Mouse (Mus musculus): ENCODE data around the gene Clip2. TPM values are rescaled to one million over a fixed set of nuclear protein-coding genes. Genes with fewer than 3 reads are reported as not detected.

Gene Clip2
- total and polyA plus RNA-seq, 3 experiments: 3.5 to 7.4 TPM; not detected in 1

GRCm38 (mm10) chr5:134491712-134492417, 60.4 kb downstream of the Clip2 start (continued):
- TF ChIP-seq SMC3 (IDR thresholded peaks at IDR 0.05; ENCODE audit: low read depth, low read length): peak; percentile 75
- TF ChIP-seq ZMIZ1 (IDR thresholded peaks at IDR 0.05; ENCODE audit: low read depth, low read length): no peak
- no peak for TF ChIP-seq USF2 (IDR thresholded peaks at IDR 0.05; ENCODE audit: borderline replicate concordance in 1 of 2, insufficient read depth in 1 of 2, low read depth in 1 of 2, low read length in 2 of 2)
- TF ChIP-seq POLR2A (IDR thresholded peaks at IDR 0.05; ENCODE audit: control insufficient read depth in 1 of 2, insufficient read depth in 1 of 2, low read depth in 1 of 2, low read length in 2 of 2, poor library complexity in 1 of 2): peak in 1 of 2 experiments; percentile 44; a peak in 1 of 4 replicates
- TF ChIP-seq TCF12 (IDR thresholded peaks at IDR 0.05; ENCODE audit: low read depth, low read length): peak; percentile 31; the same call in 1 of the 2 replicates
- TF ChIP-seq MYC (IDR thresholded peaks at IDR 0.05; ENCODE audit: low read depth, low read length): 0 out of 2 replicates have a peak, but pooled peaks have one; percentile 47
- 0 out of 2 replicates have a peak, but pooled peaks have one; percentile 36 for TF ChIP-seq MAX (IDR thresholded peaks at IDR 0.05; ENCODE audit: low read length)
- TF ChIP-seq JUND (IDR thresholded peaks at IDR 0.05; ENCODE audit: low read depth, low read length): no peak
- peak; percentile 85 for TF ChIP-seq TBP (IDR thresholded peaks at IDR 0.05; ENCODE audit: low read depth, low read length)
- TF ChIP-seq MAFK (IDR thresholded peaks at IDR 0.05; ENCODE audit: borderline replicate concordance, low read depth, low read length): no peak
- no peak for TF ChIP-seq UBTF (IDR thresholded peaks at IDR 0.05; ENCODE audit: borderline replicate concordance, insufficient read depth, low read depth, low read length)
- no peak for TF ChIP-seq MEF2A (IDR thresholded peaks at IDR 0.05; ENCODE audit: extremely low read depth, insufficient replicate concordance, low read depth, low read length, poor library complexity, severe bottlenecking)
- TF ChIP-seq GABPA (IDR thresholded peaks at IDR 0.05; ENCODE audit: low read depth, low read length): no peak
- TF ChIP-seq HCFC1 (IDR thresholded peaks at IDR 0.05; ENCODE audit: low read depth, low read length): peak; percentile 67
- peak; percentile 32 for TF ChIP-seq RAD21 (IDR thresholded peaks at IDR 0.05; ENCODE audit: low read depth, low read length)

- Histone ChIP-seq H3K9ac (ENCODE audit: control insufficient read depth, low read depth, low read length, poor library complexity, severe bottlenecking) (peak overlapping the region; percentile 42; the same call in 1 of the 2 replicates), H3K27me3 (ENCODE audit: control insufficient read depth in 1 of 2, insufficient read depth in 2 of 2, low read length in 2 of 2) (no peaks in the 10 kb centered on the region), H3K9me3 (replicated peaks; ENCODE audit: insufficient read depth, low read length) (no peaks in the 10 kb centered on the region), H3K27ac (ENCODE audit: control insufficient read depth, low read depth, low read length) (no peak overlapping the region), H3K4me3 (ENCODE audit: control insufficient read depth in 1 of 2, insufficient read depth in 1 of 2, low read depth in 2 of 2, low read length in 2 of 2) (peak overlapping the region in 1 of 2 experiments; percentile 22; a peak in 1 of 4 replicates), H3K4me1 (ENCODE audit: control insufficient read depth in 1 of 2, insufficient read depth in 2 of 2, low read length in 2 of 2) (0 out of 4 replicates have a peak, but pooled peaks cover 0 to 3% of the 10 kb centered on the region in 2 experiments), H3K36me3 (ENCODE audit: control insufficient read depth in 1 of 2, insufficient read depth in 2 of 2, low read length in 2 of 2) (0 out of 4 replicates have a peak, but pooled peaks cover 0 to 2% of the 10 kb centered on the region in 2 experiments), H3K79me2 (ENCODE audit: control insufficient read depth, insufficient read depth, low read length, poor library complexity) (no peaks in the 10 kb centered on the region)
- DNase-seq (ENCODE audit: low read depth, low spot score): no peak
- TF ChIP-seq NELFE (IDR thresholded peaks at IDR 0.05; ENCODE audit: low read depth, low read length): no peak
- no peak for TF ChIP-seq MAX (IDR thresholded peaks at IDR 0.05; ENCODE audit: low read length)
- TF ChIP-seq MYB (IDR thresholded peaks at IDR 0.05; ENCODE audit: low read depth, low read length): no peak
- no peak for TF ChIP-seq MAFK (IDR thresholded peaks at IDR 0.05; ENCODE audit: borderline replicate concordance, low read depth, low read length)
- TF ChIP-seq ZNF384 (IDR thresholded peaks at IDR 0.05; ENCODE audit: low read depth, low read length): no peak
- no peak for TF ChIP-seq ELF1 (IDR thresholded peaks at IDR 0.05; ENCODE audit: low read depth, low read length)
These were observed 61.0 kb downstream of the Clip2 start for GRCm38 (mm10) chr5:134491206-134491605.

Data from MEL (cell line).